Comparison of ENCODE assay signal across 13 mouse cellular contexts in the genomic region with DNA sequence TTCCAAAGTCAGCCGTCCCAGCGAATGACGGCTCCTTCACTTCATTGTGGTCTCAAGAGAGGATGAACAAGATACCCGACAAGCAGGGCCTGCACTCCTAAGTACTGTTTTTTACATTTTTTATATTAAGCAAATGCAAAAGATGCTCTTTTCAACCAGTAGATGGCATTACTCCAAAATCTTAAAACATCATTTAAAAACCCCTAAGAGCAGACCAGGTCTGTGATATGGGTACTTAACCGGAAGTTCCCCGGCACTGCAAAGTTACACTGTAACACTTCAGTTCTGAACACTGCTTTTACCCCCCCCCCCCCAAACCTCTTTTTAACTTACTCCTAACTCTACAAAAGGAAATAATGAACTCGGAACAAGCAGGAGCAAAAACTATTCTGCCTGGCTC. TPM values are rescaled to one million over a fixed set of nuclear protein-coding genes. Genes with fewer than 3 reads are reported as not detected.
DNase-seq lines count a peak whose midpoint lies in the region; ATAC-seq and TF ChIP-seq lines count a peak whose summit lies in the region.
"Had no signal": no experiment of that assay in that cellular context is flagged by ENCODE, and none has a peak within 500 bp of the region (broad histone marks: within the 10 kb centered on the region; RNA-seq: fewer than 3 reads in every experiment).

No protein-coding gene starts in this region.

- no peak for TF ChIP-seq POLR2A in limb, embryonic 14.5 days (IDR thresholded peaks at IDR 0.05; ENCODE audit: borderline replicate concordance, extremely low read depth, insufficient read depth, insufficient read length)

- H3K4me1 ChIP-seq in kidney, postnatal 0 days (replicated peaks; ENCODE audit: insufficient read depth, low read length) = no peaks in the 10 kb centered on the region
- H3K4me1 ChIP-seq in E14TG2a.4 (replicated peaks; ENCODE audit: low read depth, low read length) = peaks cover 6% of the 10 kb centered on the region
- H3K4me1 ChIP-seq in limb, embryonic 14.5 days (ENCODE audit: control insufficient read depth, insufficient read depth, low read length) = peaks cover 5% of the 10 kb centered on the region; the same call in 1 of the 2 replicates
- peaks cover 2% of the 10 kb centered on the region; the same call in 1 of the 2 replicates for H3K4me1 ChIP-seq in neural tube, embryonic 15.5 days

- peak; percentile 51 for TF ChIP-seq CTCF in kidney, postnatal 0 days (IDR thresholded peaks at IDR 0.05; ENCODE audit: low read depth)
- peak; percentile 17 for TF ChIP-seq CTCF in E14TG2a.4 (conservative IDR thresholded peaks at IDR 0.05; ENCODE audit: low read length)

- H3K9ac ChIP-seq in kidney, postnatal 0 days (ENCODE audit: low read depth, low read length) = no peak overlapping the region
- no peak overlapping the region for H3K9ac ChIP-seq in limb, embryonic 14.5 days (ENCODE audit: low read depth, low read length, severe bottlenecking)
- H3K9ac ChIP-seq in neural tube, embryonic 15.5 days (replicated peaks) = no peak overlapping the region
- H3K9ac ChIP-seq: heart, embryonic 15.5 days; liver, embryonic 14.5 days; midbrain, embryonic 13.5 days had no signal

- H3K27ac ChIP-seq in kidney, postnatal 0 days = no peak overlapping the region
- H3K27ac ChIP-seq in limb, embryonic 14.5 days (replicated peaks; ENCODE audit: low read depth, low read length) = no peak overlapping the region
- H3K27ac ChIP-seq in neural tube, embryonic 15.5 days (replicated peaks) = no peak overlapping the region
- H3K27ac ChIP-seq: heart, embryonic 15.5 days; liver, embryonic 14.5 days; midbrain, embryonic 13.5 days had no signal

- 58% methylated on average over 7 of the region's 7 CpGs for WGBS in kidney, postnatal 0 days
- WGBS in limb, embryonic 14.5 days = 52% methylated on average over 7 of the region's 7 CpGs
- WGBS in neural tube, embryonic 15.5 days = 63% methylated on average over 7 of the region's 7 CpGs

- H3K27me3 ChIP-seq in kidney, postnatal 0 days (ENCODE audit: insufficient read depth, low read length) = no peaks in the 10 kb centered on the region
- no peaks in the 10 kb centered on the region for H3K27me3 ChIP-seq in E14TG2a.4 (ENCODE audit: insufficient read depth, low read length)
- no peaks in the 10 kb centered on the region for H3K27me3 ChIP-seq in limb, embryonic 14.5 days (ENCODE audit: control insufficient read depth, insufficient read depth, low read length)
- H3K27me3 ChIP-seq in neural tube, embryonic 15.5 days (replicated peaks) = no peaks in the 10 kb centered on the region
- H3K27me3 ChIP-seq: heart, embryonic 15.5 days; midbrain, embryonic 13.5 days had no signal

- no peak for ATAC-seq in kidney, postnatal 0 days (replicated peaks; ENCODE audit: low FRiP score, low read depth)
- ATAC-seq in limb, embryonic 14.5 days (ENCODE audit: low FRiP score, low read depth) = no peak; the same call in 1 of the 2 replicates
- no peak for ATAC-seq in neural tube, embryonic 15.5 days (ENCODE audit: low FRiP score)
- ATAC-seq: intestine, embryonic 16.5 days; midbrain, embryonic 13.5 days had no signal

- peak; percentile 56 for DNase-seq in kidney, postnatal 0 days (ENCODE audit: low spot score)
- DNase-seq in kidney, postnatal 25 days = no peak
- peak; percentile 34 for DNase-seq in CD4-positive helper T cell, adult 2 months (ENCODE audit: low read depth, low spot score)
- DNase-seq in limb, embryonic 14.5 days (ENCODE audit: low spot score) = peak; percentile 13
- no peak for DNase-seq in left cerebral cortex, adult 18-20 months (ENCODE audit: low spot score in 2 of 2)
- no peak for DNase-seq in frontal cortex, postnatal 25 days (ENCODE audit: low spot score in 2 of 2)
- DNase-seq: cerebellum, postnatal 36 days had no signal

- H3K9me3 ChIP-seq in kidney, postnatal 0 days (replicated peaks; ENCODE audit: low read length) = no peaks in the 10 kb centered on the region
- no peaks in the 10 kb centered on the region for H3K9me3 ChIP-seq in E14TG2a.4 (ENCODE audit: low read length)
- no peaks in the 10 kb centered on the region for H3K9me3 ChIP-seq in limb, embryonic 14.5 days (ENCODE audit: control insufficient read depth, low read length)
- no peaks in the 10 kb centered on the region for H3K9me3 ChIP-seq in neural tube, embryonic 15.5 days (replicated peaks)
- H3K9me3 ChIP-seq: heart, embryonic 15.5 days; midbrain, embryonic 13.5 days had no signal

- no peak overlapping the region for H3K4me2 ChIP-seq in kidney, postnatal 0 days (ENCODE audit: low read length)
- no peak overlapping the region for H3K4me2 ChIP-seq in limb, embryonic 14.5 days (replicated peaks; ENCODE audit: low read depth, low read length, severe bottlenecking)
- H3K4me2 ChIP-seq in neural tube, embryonic 15.5 days = no peak overlapping the region
- H3K4me2 ChIP-seq: heart, embryonic 15.5 days; midbrain, embryonic 13.5 days had no signal

- H3K36me3 ChIP-seq in kidney, postnatal 0 days (ENCODE audit: insufficient read depth, low read length) = no peaks in the 10 kb centered on the region
- no peaks in the 10 kb centered on the region for H3K36me3 ChIP-seq in E14TG2a.4 (ENCODE audit: insufficient read depth, low read length)
- H3K36me3 ChIP-seq in limb, embryonic 14.5 days (ENCODE audit: control insufficient read depth, insufficient read depth, low read length) = no peaks in the 10 kb centered on the region
- H3K36me3 ChIP-seq in neural tube, embryonic 15.5 days = no peaks in the 10 kb centered on the region
- H3K36me3 ChIP-seq: heart, embryonic 15.5 days; midbrain, embryonic 13.5 days had no signal

- H3K4me3 ChIP-seq in kidney, postnatal 0 days (replicated peaks; ENCODE audit: low read depth, low read length) = no peak overlapping the region
- no peak overlapping the region for H3K4me3 ChIP-seq in E14TG2a.4 (replicated peaks; ENCODE audit: low read length)
- no peak overlapping the region for H3K4me3 ChIP-seq in limb, embryonic 14.5 days (replicated peaks; ENCODE audit: low read length)
- no peak overlapping the region for H3K4me3 ChIP-seq in neural tube, embryonic 15.5 days (replicated peaks)
- H3K4me3 ChIP-seq: heart, embryonic 15.5 days; midbrain, embryonic 13.5 days had no signal

RNA-seq across cellular contexts. Expression of a gene that starts 29.4 kb away (rescaled TPM):
- 79.3 and 87.4 TPM in 2 replicates for polyA plus RNA-seq in kidney, postnatal 0 days (2015; fragmentation: Nextera tagmentation; extraction: Ambion mirVana)
- 20.2 and 46.1 TPM in 2 replicates for polyA plus RNA-seq in limb, embryonic 14.5 days (2012; rRNA removed)
- polyA plus RNA-seq in limb, embryonic 14.5 days (2014; fragmentation: Nextera tagmentation; extraction: Ambion mirVana) = 63.9 and 67.6 TPM in 2 replicates
- total RNA-seq in left cerebral cortex, adult 18-20 months (2021) = 10 to 100 TPM; 24.0 to 25.2 TPM
- 68.0 and 80.3 TPM in 2 replicates for polyA plus RNA-seq in neural tube, embryonic 15.5 days (2015; fragmentation: Nextera tagmentation; extraction: Ambion mirVana)

RNA-seq across cellular contexts. Expression of a gene that starts 29.5 kb away (rescaled TPM):
- 11.6 and 11.7 TPM in 2 replicates for polyA plus RNA-seq in kidney, postnatal 0 days (2015; fragmentation: Nextera tagmentation; extraction: Ambion mirVana)
- 16.1 and 17.3 TPM in 2 replicates for polyA plus RNA-seq in limb, embryonic 14.5 days (2012; rRNA removed)
- polyA plus RNA-seq in limb, embryonic 14.5 days (2014; fragmentation: Nextera tagmentation; extraction: Ambion mirVana) = 20.1 and 24.2 TPM in 2 replicates
- 10 to 100 TPM; 15.2 to 16.0 TPM for total RNA-seq in left cerebral cortex, adult 18-20 months (2021)
- polyA plus RNA-seq in neural tube, embryonic 15.5 days (2015; fragmentation: Nextera tagmentation; extraction: Ambion mirVana) = 26.4 and 31.8 TPM in 2 replicates

Comparison
In these comparisons a context has a peak if more than half of its experiments do, and no peak if none do; other contexts are left out.
1. DNase-seq: peak in kidney, postnatal 0 days (single experiment), CD4-positive helper T cell, adult 2 months (single experiment) and limb, embryonic 14.5 days (single experiment); none in kidney, postnatal 25 days (0 of 2), left cerebral cortex, adult 18-20 months (0 of 2) and frontal cortex, postnatal 25 days (0 of 2).